Mouse (Mus musculus): ENCODE measurements at regions not wholly inside any gene's neighbourhood (a gene's known extent, or its start where the extent isn't known, plus 50 kb on each side); places are given as distances from the start of the nearest gene placed in this dataset.

DNA sequence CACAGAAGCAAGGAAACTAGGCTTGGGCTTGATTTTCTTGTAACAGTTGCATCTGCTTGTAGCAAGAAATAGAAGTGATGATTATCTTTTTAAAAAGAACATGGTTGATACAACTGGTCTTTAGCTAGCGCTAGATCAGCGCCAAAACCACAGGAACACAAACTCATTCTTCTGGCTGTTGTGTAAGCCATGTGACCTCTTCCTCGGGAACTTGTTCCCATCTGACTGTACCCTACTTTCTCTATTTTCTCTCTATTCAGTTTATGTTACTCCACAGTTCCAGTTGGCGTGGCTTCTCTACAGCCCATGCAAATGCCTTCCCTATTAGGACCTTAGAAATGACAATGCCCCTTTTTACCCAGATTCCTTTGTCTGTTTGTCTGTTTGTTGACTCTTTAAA, 187.4 kb downstream of the Prkcq start:
- H3K9me3 ChIP-seq: no peaks in the 10 kb centered on the region
- 81% methylated on average over 4 of the region's 4 CpGs for WGBS
- H3K4me1 ChIP-seq (replicated peaks): peaks cover 13% of the 10 kb centered on the region; the same call in 1 of the 2 replicates

DNA sequence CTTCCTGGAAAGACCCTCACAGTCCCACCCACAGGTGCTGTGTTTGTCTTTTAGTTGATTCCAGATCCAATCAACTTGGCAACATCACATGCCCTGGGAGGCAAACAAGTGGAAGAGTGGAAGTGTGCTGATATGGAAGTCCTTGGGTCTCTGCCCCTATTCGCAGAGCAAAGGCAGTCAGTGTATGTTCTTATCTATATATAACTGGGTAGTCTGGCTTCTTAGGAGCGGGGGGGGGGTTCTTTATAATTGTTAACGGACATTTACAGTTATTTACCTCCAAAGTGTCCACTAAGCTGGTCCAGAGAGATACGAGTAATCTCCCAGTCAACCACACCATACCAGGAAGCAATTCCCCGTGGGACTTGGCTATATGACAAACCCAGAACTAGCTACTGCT, 184.8 kb downstream of the Prkcq start:
- WGBS: 84% methylated on average over 5 of the region's 5 CpGs
- no peaks in the 10 kb centered on the region for H3K27me3 ChIP-seq
- H3K27ac ChIP-seq (replicated peaks): no peak overlapping the region
- no peak overlapping the region for H3K4me2 ChIP-seq
- no peaks in the 10 kb centered on the region for H3K36me3 ChIP-seq
- H3K4me1 ChIP-seq (replicated peaks): no peaks in the 10 kb centered on the region
- ATAC-seq (ENCODE audit: low read depth): no peak
- H3K9ac ChIP-seq: no peak overlapping the region
- H3K9me3 ChIP-seq: no peaks in the 10 kb centered on the region
- H3K4me3 ChIP-seq: no peak overlapping the region

More for the DNA sequence above, 187.4 kb downstream of the Prkcq start:
- no peak overlapping the region for H3K4me2 ChIP-seq
- ATAC-seq (ENCODE audit: low read depth): no peak
- H3K36me3 ChIP-seq: no peaks in the 10 kb centered on the region
- no peak overlapping the region for H3K4me3 ChIP-seq
- no peaks in the 10 kb centered on the region for H3K27me3 ChIP-seq
- H3K27ac ChIP-seq (replicated peaks): no peak overlapping the region
- no peak overlapping the region for H3K9ac ChIP-seq

- Histone ChIP-seq H3K9ac (no peak overlapping the region), H3K4me3 (no peak overlapping the region), H3K27ac (replicated peaks) (no peak overlapping the region), H3K4me1 (replicated peaks) (no peaks in the 10 kb centered on the region), H3K36me3 (no peaks in the 10 kb centered on the region), H3K9me3 (no peaks in the 10 kb centered on the region), H3K27me3 (no peaks in the 10 kb centered on the region), H3K4me2 (no peak overlapping the region)
- WGBS: 94% methylated on average over 5 of the region's 5 CpGs
- ATAC-seq (ENCODE audit: low read depth): no peak
These were observed 183.7 kb downstream of the Prkcq start for GRCm38 (mm10) chr2:11355594-11355993.

Measured in neural tube, embryonic 13.5 days (tissue).